Mouse (Mus musculus) testis, adult 2 months (tissue): ENCODE data around the gene Nacad.

Experiments used
- CTCF ChIP-seq: fragments of 200-500 bp; IDR thresholded peaks from 2 replicates; pipeline ENCODE4 v1.5.1; 2012; ENCODE audit warnings: low read depth, mild to moderate bottlenecking, inconsistent platforms, low read length, moderate library complexity; ENCODE audit not compliant: control insufficient read depth, insufficient read depth, insufficient replicate concordance
- POLR2A ChIP-seq: fragments of 200-500 bp; IDR thresholded peaks from 2 replicates; pipeline ENCODE4 v1.6.1; 2012; ENCODE audit warnings: low read depth, mild to moderate bottlenecking, inconsistent platforms, low read length, moderate library complexity; ENCODE audit not compliant: control insufficient read depth

DNA sequence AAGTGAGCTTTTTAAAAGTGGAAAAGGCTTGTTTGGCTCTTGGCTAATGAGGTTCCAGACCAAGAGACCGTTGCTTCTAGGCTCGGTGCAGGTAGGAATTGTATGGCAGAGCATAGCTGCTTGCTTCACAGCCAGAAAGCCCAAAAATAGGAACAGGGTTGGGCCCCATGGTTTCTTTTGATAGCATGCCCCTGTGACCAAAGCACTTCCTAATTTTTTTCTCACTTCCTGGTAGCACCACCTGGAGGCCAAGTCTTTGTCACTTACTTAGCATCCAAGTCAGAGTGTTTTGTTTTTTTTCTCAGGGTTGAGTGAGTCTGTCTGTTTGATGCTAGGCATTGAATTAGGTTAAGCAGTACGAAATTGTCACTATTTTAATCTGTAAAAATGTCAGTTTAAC is 19.2 kb downstream of the Nacad start:
- TF ChIP-seq CTCF (no peak), POLR2A (no peak)
